Mouse (Mus musculus) mouse embryonic stem cell (cell line): ENCODE measurements around the gene Ctso.

ENCODE experiments used
- in situ Hi-C, 2 experiments: fragments of 300-500 bp; cut with MboI; formaldehyde crosslinking; loops; 1 replicate in 1 of 2; 3 replicates in 1 of 2; pipeline ENCODE4 v1.14.3; 2019 to 2020; ENCODE audit warnings: low sequenced_read_pairs in 2 of 2, low pct_unique_long_range_greater_than_20kb in 1 of 2, mixed read lengths in 1 of 2; ENCODE audit not compliant: unreplicated experiment in 1 of 2

Ctso gene

GRCm38 (mm10) chr3:81932141-81933101, at the start of gene Ctso:
Ctso (plus strand) TSS chr3:81932601.
- in situ Hi-C loops: no loop called here

- in situ Hi-C loops: no loop called here
These were observed 48.5 kb upstream of the Ctso start for GRCm38 (mm10) chr3:81883916-81884315.

GRCm38 (mm10) chr3:81885566-81885965, 46.8 kb upstream of the Ctso start:
- in situ Hi-C loops: no loop called here

DNA sequence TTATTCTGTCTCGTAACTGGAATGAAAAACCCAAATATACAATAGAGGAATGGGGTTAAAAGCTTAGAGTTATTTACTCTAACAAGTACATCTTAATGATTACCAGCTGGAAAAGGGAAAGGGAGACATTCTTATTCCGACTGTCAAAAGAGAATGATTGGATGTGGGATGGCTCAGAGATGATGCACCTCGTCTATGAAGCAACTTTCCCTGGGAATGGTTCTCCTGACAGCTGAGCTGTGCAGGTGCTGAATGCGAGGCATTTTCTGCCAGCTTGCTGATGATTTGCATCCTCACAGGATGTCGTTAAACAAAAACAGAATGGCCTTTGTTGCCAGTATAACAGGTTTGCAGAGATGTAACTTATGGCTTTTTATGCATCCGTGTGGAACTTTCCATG, 43.3 kb upstream of the Ctso start:
- in situ Hi-C loops: no loop called here

DNA sequence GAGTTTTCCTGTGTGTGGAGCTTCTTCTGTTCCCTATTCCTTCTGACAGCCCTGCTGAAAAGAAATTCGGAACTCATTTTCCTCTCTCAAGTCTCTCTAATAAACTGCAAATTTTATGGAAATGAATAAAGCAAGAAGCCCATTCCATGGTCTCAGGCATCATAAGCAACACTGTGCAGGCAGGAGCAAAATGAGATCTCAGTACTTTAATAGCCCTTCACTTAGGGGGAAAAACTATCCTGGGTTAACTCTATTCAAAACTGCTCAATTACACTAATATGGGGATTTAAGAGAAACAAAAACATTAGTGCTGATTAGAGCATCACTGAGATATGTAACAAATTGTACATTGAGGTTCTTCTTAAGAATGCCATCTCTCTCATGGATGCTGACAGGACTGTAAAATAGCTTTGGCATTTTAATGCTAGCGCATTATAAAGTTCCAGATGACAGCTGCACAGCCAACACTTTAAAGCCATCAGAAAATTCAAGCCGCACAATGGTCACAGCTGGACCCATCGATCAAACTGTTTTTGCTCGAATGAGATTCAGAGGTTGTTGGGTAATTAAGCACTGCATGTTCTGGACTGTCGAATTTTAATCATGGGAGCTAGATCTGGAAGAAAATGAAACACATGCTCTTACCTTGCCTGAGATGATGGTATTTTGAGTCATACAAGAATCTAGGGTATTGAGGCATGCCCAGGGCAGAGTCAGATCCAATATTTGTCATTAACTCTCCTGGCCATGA, 21.9 kb upstream of the Ctso start:
- in situ Hi-C loops: no loop called here

DNA sequence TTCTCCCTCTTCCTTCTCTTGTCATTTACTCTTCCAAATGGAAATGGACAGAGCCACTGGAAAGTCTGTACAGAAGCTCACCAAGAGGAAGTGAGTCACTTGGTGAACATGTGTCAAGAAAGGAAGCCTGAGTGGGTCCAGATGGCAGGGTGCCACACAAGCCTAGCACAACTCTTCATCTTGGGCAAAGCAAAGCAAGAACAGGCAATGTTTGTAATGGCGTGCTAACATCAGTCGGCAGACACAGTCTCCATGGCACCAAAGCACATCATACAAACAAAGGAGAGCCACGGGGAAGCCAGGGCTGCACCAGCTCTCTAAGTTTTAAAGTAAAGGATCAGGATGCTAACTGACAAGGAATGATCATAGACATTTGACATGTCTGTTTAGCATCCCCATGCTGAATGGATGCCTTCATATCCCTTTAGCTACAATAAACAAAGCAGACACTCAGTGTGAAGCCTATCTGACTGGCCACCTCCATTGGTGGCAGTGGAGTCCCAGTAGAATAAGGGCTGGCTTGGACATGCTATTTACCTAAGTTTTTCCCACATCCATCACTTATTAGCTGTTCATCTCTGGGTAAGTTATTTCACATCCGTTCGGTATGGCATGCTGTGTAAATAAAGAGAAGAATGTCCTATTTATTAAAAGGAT, 16.2 kb upstream of the Ctso start:
- in situ Hi-C loops: no loop called here

DNA sequence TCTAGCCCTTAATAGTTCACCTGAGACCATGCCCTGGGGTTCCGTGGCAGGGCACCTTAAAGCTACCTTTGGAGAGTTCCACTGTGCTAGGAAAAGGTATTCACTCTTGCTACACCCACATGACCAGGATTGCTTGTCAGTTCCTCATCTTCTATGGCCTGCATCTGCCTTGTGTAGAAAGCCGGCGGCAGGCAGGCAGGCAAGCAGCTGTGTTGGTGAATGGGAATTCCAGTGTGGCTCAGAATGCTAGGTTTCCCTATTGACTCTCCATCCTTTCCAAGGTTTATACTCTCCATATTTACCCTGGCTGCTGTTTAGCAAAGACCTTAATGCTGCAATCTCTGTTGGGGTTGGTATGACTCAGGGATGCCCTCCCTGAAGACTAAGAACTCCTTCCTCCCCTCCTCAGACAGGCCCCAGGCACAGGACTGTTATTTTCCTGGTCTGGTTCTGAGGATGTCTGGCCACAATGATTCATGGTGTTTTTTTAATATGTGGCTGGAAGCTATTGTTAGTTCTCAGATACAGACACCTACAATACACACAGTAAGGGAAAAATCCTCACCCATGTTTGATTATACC, 15.0 kb upstream of the Ctso start:
- in situ Hi-C loops: no loop called here

- in situ Hi-C loops: no loop called here
These were observed 14.2 kb upstream of the Ctso start for GRCm38 (mm10) chr3:81918215-81918614.

DNA sequence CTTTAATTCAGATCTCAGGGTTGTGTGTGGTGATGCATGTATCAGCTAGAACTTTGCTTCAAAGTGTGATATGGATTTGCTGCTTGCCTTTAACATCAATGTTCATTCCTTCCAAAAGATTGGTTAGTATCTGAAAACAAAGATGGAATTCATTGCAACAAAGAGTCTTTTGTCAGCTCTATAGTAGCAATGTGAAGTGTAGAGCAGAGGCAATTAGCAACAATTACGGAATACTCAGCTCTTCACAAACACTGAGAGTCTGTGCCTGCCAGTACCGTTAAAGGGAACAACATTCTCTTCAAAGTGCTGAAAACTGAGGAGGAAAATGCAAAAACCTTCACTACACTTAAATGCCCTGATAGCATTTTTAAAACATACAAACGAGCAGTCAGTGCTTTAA, 12.7 kb upstream of the Ctso start:
- in situ Hi-C loops: no loop called here

GRCm38 (mm10) chr3:81922910-81923309, 9.5 kb upstream of the Ctso start:
- in situ Hi-C loops: no loop called here

DNA sequence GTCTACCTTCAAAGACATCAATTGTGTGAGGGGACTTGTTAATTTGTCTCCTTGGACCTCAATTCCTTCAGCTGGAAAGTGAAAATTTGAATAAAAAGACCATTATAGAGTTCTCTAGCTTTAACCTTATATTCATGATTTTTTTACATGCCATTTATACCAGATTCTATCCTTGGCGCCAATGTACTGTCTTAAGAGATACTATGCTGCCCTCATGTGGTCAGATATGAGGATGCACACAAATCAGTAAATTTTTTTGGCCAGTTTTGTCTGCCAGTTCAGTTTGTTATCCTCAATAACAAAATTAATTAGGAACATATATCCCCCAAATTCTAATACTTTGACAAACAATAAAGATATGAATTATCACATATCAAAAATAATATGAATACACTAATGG, 7.5 kb upstream of the Ctso start:
- in situ Hi-C loops: no loop called here

DNA sequence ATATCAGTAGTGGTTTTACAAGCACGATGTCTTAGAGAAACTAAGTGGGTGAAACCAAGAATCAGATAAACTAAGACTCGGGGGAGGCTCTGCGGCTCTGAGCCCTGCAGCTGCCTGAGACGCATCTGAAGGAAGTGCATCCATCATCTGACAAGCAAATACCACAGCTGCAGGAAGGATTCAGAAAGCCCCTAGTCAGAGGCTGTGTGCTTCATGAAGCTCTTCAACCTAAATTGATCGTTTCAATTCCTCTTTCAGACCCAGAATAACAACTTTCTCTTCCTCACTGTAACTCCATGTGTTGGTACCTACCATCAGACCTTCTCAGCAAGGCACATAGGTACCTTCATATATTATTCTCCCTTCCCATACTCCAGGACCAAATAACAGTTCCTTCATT, 6.5 kb upstream of the Ctso start:
- in situ Hi-C loops: no loop called here

DNA sequence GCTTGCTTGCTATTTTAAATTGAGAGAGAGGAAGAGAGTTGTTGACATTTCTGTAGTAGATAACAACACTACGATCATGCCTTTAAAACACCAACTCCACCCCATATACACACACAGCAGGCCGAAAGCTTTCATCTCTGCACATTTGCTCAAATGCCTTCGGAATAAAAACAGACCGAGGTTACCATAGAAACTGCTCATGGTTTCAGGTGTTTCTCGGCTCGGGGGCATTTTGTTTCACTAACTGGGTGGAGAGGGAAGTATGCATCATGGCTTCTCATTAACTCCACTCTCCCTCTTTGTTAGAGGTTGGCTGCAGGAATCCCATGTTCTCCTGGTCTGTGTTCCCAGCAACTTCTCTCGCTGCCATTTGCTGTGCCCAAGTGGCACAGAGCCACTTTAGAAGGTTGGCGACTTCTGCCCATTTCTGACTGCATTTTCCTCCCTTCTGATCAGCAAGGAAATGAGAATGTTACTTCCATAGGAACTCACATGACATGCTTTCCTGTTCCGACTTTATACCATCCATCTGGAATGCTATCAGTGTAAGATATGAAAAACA, 5.6 kb upstream of the Ctso start:
- in situ Hi-C loops: no loop called here

- in situ Hi-C loops: no loop called here
These were observed 3.3 kb upstream of the Ctso start for GRCm38 (mm10) chr3:81929073-81929472.

- in situ Hi-C loops: no loop called here
These were observed 706 bp upstream of the Ctso start for GRCm38 (mm10) chr3:81931695-81932094.

GRCm38 (mm10) chr3:81933348-81933747, 947 bp downstream of the Ctso start:
- in situ Hi-C loops: no loop called here

- in situ Hi-C loops: no loop called here
These were observed 6.5 kb downstream of the Ctso start for GRCm38 (mm10) chr3:81938924-81939323.

GRCm38 (mm10) chr3:81942341-81942740, 9.9 kb downstream of the Ctso start:
- in situ Hi-C loops: no loop called here

DNA sequence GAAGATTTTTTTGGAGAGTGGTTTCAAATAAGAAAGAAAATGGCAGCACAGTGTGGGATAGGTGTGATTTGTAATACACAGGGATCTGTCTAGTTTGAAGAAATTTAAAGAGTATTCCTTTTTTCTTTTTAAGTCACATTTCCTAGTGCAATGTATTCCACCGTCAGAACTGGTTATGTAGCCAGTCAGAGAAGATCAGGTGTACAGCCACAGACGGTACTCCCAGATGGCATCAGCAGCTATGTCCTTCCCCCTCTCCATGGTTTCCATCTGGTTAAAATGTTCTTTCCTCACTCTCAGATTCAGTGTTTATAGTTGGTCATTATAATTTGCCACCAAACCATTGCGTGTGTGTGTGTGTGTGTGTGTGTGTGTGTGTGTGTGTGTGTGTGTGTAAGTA, 10.7 kb downstream of the Ctso start:
- in situ Hi-C loops: no loop called here
